Mouse (Mus musculus) neural tube, embryonic 12.5 days (tissue): ENCODE measurements at regions not wholly inside any gene's neighbourhood (a gene's known extent, or its start where the extent isn't known, plus 50 kb on each side); places are given as distances from the start of the nearest gene placed in this dataset.

Source experiments
- ATAC-seq: fragments of 200-750 bp; cut with Nextera tagmentation; 2 replicates; pipeline ENCODE4 v1.8.0; 2017; ENCODE audit warnings: low read depth, mild to moderate bottlenecking, moderate TSS enrichment, moderate library complexity; ENCODE audit not compliant: low FRiP score
- H3K27ac ChIP-seq: fragments of 300-500 bp; sonication (generic); 2 replicates; pipeline ENCODE4 v1.5.1; 2016
- H3K27me3 ChIP-seq: fragments of 300-500 bp; sonication (generic); replicated peaks from 2 replicates; pipeline ENCODE4 v1.6.1; 2016; ENCODE audit warnings: mild to moderate bottlenecking
- H3K36me3 ChIP-seq: fragments of 300-500 bp; sonication (generic); 2 replicates; pipeline ENCODE4 v1.6.1; 2016; ENCODE audit warnings: mild to moderate bottlenecking
- H3K4me1 ChIP-seq: fragments of 300-500 bp; sonication (generic); 2 replicates; pipeline ENCODE4 v1.6.1; 2016
- H3K4me2 ChIP-seq: fragments of 300-500 bp; sonication (generic); replicated peaks from 2 replicates; pipeline ENCODE4 v1.6.1; 2016; ENCODE audit warnings: mild to moderate bottlenecking
- H3K4me3 ChIP-seq: fragments of 300-500 bp; sonication (generic); 2 replicates; pipeline ENCODE4 v1.5.1; 2016
- H3K9ac ChIP-seq: fragments of 300-500 bp; sonication (generic); 2 replicates; pipeline ENCODE4 v1.6.1; 2016; ENCODE audit warnings: mild to moderate bottlenecking
- H3K9me3 ChIP-seq: fragments of 300-500 bp; sonication (generic); 2 replicates; pipeline ENCODE4 v1.6.1; 2016; ENCODE audit warnings: mild to moderate bottlenecking
- WGBS: fragments of 180-500 bp; shearing (Covaris S2); methylation state at CpG from one replicate; pipeline ENCODE4 v1.1.7; 2016; 5-methylcytosine and 5-hydroxymethylcytosine counted together

DNA sequence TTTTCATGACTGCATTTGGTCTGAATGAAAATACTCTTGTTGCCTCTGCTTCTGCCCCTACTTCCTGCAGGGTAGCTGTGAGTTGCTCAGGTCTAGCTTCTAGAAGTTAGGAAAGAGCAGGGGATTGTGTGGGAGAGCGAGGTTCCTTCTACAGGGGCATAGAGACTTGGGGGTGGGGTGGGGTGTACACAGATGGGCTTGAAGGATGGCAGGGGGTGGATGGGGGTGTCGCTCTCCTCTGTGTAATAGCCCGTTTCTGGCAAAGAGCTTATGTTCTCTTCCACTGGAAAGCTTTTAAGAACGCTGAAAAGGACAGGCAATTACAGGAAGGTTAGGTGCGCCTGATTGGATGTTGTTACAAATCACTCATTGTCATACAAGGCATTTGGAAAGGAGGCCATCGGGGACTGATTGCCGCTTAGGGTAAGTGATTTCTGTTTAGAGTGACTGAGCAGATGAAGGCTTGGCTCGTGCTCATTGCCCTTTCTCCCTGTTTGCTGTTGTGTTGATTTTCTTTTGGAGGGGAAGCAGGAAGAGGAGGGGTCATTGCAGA lies 629.3 kb upstream of the Fam160b2 start:
- Histone ChIP-seq H3K27me3 (no peaks in the 10 kb centered on the region), H3K4me2 (no peak overlapping the region), H3K4me3 (no peak overlapping the region), H3K9ac (no peak overlapping the region), H3K4me1 (no peaks in the 10 kb centered on the region), H3K27ac (no peak overlapping the region), H3K36me3 (no peaks in the 10 kb centered on the region), H3K9me3 (no peaks in the 10 kb centered on the region)
- ATAC-seq = no peak
- 75% methylated on average over 8 of the region's 8 CpGs for WGBS

DNA sequence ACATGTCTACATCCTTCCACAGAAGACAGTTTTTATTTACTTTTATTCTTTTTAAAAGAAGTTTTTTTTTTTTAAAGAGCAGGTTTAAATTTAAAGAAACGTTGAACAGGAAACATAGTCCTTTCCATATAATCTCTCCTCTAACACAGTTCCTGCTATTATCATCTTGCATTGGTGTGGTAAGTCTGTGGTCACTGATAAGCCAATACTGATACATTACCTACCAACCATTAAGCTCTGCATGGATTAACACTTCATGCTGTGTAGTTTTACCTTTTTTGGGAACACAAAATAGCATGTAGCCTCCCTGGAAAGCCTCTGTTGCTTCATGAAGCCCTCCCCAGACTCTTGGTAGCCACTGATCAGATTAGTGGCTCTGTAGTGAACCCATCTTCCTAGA lies 617.4 kb upstream of the Fam160b2 start:
- no peak for ATAC-seq

DNA sequence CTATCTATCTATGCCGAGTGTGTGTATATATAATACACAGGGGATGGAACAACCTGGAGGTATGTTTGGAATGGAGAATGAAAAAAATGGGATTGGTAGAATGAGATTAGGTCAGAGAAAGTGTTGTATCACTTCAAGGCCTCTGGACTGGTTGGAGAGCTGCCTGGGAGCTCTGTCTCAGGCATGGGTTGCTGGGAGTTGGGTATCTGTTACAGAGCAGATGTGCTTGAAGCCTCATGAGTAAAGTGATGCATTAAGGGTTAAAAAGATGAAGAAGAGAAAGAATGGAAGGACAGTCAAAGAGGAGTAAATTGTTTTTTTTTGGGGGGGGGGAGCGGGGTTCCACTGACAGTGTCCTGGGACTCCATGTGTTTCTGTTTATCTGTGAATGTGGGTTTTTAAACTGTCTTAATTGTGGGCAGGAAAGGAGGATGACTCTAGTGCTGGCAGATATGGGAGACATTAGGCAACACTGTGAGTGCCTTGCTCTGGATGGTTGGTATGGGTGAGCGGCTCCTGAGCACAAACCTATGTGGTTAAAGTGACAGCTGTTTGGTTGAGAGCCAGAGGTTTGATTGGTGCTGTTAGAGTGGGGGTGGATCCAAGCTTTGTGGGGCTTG lies 611.8 kb upstream of the Fam160b2 start:
- no peak for ATAC-seq
- Histone ChIP-seq H3K4me3 (no peak overlapping the region), H3K27ac (no peak overlapping the region), H3K27me3 (no peaks in the 10 kb centered on the region), H3K9me3 (no peaks in the 10 kb centered on the region), H3K4me2 (no peak overlapping the region), H3K4me1 (no peaks in the 10 kb centered on the region), H3K36me3 (no peaks in the 10 kb centered on the region), H3K9ac (no peak overlapping the region)
- 94% methylated on average over 3 of the region's 3 CpGs for whole genome bisulfite sequencing

More for the DNA sequence above, 617.4 kb upstream of the Fam160b2 start:
- Histone ChIP-seq H3K9ac (no peak overlapping the region), H3K4me1 (no peaks in the 10 kb centered on the region), H3K36me3 (no peaks in the 10 kb centered on the region), H3K27me3 (no peaks in the 10 kb centered on the region), H3K9me3 (no peaks in the 10 kb centered on the region), H3K27ac (no peak overlapping the region), H3K4me2 (no peak overlapping the region), H3K4me3 (no peak overlapping the region)
- WGBS = 85% methylated on average over 1 of the region's 1 CpGs

DNA sequence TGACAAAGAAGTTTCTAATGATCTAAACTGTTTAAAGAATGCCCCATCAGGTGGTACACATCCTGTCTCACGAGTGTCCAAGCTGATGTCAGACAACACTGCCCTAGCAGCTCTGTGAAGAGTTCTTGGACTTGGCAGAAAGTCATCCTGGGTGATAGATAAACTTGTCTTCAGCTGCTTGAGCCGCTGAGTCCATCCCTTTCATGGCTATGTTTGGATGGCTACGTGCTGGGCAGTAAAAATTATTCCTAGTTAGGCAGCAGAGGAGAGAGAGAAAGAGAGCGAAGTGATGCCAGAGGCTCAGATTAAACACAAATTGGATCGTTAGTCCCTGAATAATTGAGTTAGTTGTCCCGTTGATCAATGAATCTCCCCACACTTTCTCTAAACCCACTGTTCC lies 603.8 kb upstream of the Fam160b2 start:
- Histone ChIP-seq H3K9me3 (no peaks in the 10 kb centered on the region), H3K4me3 (no peak overlapping the region), H3K4me2 (no peak overlapping the region), H3K36me3 (no peaks in the 10 kb centered on the region), H3K4me1 (no peaks in the 10 kb centered on the region), H3K27me3 (no peaks in the 10 kb centered on the region), H3K27ac (no peak overlapping the region), H3K9ac (no peak overlapping the region)
- ATAC-seq = no peak
- WGBS = 77% methylated on average over 6 of the region's 6 CpGs

DNA sequence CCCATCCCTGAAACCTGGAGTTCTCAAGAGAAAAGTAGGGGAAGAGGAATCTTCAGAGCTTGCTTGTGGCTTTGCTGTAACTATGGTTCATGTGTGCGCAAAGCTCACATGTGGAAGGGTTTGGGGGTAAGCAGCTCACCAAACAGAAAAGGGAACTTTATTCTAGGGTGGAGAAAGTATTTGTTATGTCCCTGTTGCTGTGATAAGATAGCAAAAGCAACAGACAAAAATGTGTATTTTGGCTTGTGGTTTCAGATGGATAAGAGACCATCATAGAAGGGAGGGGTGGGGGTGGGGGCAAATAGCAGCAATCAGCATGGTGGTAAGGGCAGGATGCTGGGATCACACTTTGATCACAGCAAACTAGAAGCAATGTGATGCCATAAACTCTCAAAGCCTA lies 601.3 kb upstream of the Fam160b2 start:
- Histone ChIP-seq H3K4me3 (no peak overlapping the region), H3K4me1 (no peaks in the 10 kb centered on the region), H3K27ac (no peak overlapping the region), H3K9ac (no peak overlapping the region), H3K36me3 (no peaks in the 10 kb centered on the region), H3K27me3 (no peaks in the 10 kb centered on the region), H3K9me3 (no peaks in the 10 kb centered on the region), H3K4me2 (no peak overlapping the region)
- 95% methylated on average over 1 of the region's 1 CpGs for whole genome bisulfite sequencing
- ATAC-seq = no peak

DNA sequence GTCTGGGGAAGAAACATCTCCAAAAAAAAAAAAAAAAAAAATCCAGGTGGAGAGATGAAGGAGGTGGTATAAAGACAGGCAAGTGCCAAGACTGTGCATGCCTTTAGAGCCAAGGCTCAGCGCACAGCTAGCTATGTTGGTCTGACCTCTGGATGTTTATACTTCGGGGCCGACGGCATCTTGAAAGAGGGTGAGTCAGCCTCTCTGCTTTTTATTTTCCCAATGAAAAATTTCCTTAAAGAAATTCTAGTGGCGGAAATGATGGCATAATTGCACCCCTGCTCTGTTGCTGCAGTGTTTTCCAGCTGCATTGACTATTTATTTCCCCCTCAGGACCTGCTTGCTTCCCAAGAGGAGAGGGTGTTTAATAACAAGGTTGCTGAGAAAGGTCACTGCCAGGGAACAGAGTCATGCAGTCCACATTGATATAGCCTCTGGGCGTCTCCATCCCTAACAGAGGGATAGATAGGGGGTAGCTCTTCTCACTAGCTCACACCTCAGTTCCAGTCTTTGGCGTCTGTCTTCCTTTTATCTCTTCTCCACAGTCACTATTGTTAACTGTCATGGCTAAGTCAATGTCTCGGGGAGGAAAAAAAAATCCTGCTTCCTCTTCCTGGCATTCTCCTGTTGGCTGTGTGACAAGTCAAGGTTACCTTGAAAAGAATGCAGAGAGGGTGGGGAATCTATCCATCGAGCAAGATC lies 599.7 kb upstream of the Fam160b2 start:
- Histone ChIP-seq H3K27ac (no peak overlapping the region), H3K4me1 (no peaks in the 10 kb centered on the region), H3K9me3 (no peaks in the 10 kb centered on the region), H3K4me2 (no peak overlapping the region), H3K9ac (no peak overlapping the region), H3K4me3 (no peak overlapping the region), H3K27me3 (no peaks in the 10 kb centered on the region), H3K36me3 (no peaks in the 10 kb centered on the region)
- ATAC-seq = no peak
- WGBS = 73% methylated on average over 9 of the region's 9 CpGs

DNA sequence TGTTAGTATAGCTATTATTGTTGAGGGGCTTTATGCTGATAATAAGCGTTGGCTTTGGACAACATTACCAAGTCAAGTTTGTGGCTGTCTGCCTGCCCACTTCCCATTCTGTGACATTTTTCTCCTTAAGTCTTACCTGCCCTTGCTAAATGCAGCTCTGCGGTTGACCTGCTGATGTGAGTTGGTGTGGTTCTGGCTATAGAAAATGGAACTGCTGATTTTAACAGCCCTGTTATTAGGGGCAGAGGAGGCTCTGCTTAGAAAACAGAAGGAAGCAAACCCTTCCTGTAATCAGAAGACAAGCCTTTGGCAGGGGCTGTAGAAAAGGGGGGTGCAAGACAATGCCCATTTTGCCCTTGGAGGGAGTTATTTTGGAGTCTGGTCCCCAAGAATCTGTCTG lies 594.6 kb upstream of the Fam160b2 start:
- H3K9ac ChIP-seq = no peak overlapping the region
- H3K36me3 ChIP-seq = no peaks in the 10 kb centered on the region
- H3K27me3 ChIP-seq = no peaks in the 10 kb centered on the region
- no peak for ATAC-seq
- no peak overlapping the region for H3K27ac ChIP-seq
- no peaks in the 10 kb centered on the region for H3K4me1 ChIP-seq
- WGBS = 90% methylated on average over 2 of the region's 2 CpGs
- no peak overlapping the region for H3K4me2 ChIP-seq
- no peaks in the 10 kb centered on the region for H3K9me3 ChIP-seq
- H3K4me3 ChIP-seq = no peak overlapping the region

DNA sequence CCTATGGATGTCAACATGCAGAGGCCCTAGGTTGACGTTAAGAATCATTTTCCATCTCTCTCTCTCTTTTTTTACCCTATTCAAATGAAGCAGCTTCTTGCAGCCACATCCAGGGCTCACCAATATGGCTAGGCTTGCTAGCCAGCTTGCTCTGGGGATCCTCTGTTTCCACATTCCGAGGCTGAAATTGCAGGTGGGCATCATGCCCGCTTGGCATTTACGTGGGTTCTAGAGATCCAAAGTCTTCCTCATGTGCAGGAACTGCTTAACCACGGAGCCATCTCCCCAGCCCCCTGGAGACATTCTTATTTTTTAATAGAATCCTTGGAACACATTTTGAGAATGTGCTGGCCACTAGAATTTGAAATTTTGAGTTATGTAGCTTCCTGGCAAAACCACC lies 592.9 kb upstream of the Fam160b2 start:
- Histone ChIP-seq H3K27ac (no peak overlapping the region), H3K4me2 (no peak overlapping the region), H3K27me3 (no peaks in the 10 kb centered on the region), H3K36me3 (no peaks in the 10 kb centered on the region), H3K4me1 (no peaks in the 10 kb centered on the region), H3K9me3 (no peaks in the 10 kb centered on the region), H3K9ac (no peak overlapping the region), H3K4me3 (no peak overlapping the region)
- 88% methylated on average over 5 of the region's 5 CpGs for WGBS
- no peak for ATAC-seq

DNA sequence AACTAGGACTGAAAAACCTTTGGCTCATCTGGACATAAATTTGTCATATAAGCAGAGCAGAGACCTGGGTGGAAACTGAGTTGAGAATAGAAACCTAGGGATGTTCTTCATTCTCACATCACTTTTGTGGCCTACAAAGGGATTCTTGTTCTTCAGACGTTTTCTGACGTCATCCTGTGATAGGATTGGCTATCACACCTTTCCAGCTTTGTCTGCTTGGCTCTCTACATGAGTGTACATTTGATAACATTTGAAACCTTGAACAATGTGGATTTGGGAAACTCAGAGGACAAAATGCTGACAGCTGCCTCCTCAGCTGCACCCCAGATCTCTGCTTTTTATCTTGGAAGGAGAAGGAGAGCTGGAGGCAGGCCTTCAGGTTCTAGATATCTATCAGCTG lies 589.7 kb upstream of the Fam160b2 start:
- Histone ChIP-seq H3K27me3 (no peaks in the 10 kb centered on the region), H3K27ac (no peak overlapping the region), H3K4me2 (no peak overlapping the region), H3K9ac (no peak overlapping the region), H3K36me3 (no peaks in the 10 kb centered on the region), H3K4me1 (no peaks in the 10 kb centered on the region), H3K4me3 (no peak overlapping the region), H3K9me3 (no peaks in the 10 kb centered on the region)
- no peak for ATAC-seq
- 74% methylated on average over 2 of the region's 2 CpGs for WGBS

DNA sequence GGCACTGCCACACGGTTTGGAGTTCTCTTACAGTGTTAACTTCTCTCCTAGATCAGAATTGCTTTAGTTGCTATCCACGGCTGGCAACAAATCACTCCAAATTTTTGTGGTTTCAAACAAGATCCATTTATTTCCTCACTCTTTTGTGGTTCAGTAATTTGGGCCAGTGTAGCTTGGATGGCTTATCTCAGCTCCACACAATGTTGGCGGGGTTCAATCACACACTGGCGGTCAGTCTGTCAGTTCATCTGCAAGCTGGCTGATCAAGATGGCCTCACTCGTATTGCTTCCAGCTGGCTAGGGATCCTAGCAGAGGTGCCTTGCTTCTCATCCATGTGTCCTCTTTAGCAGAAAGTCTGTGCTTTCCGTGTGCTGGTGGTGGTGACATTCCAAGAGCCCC lies 577.7 kb upstream of the Fam160b2 start:
- Histone ChIP-seq H3K4me1 (no peaks in the 10 kb centered on the region), H3K27ac (no peak overlapping the region), H3K36me3 (no peaks in the 10 kb centered on the region), H3K9ac (no peak overlapping the region), H3K4me2 (no peak overlapping the region), H3K27me3 (no peaks in the 10 kb centered on the region), H3K9me3 (no peaks in the 10 kb centered on the region), H3K4me3 (no peak overlapping the region)
- WGBS = 83% methylated on average over 6 of the region's 6 CpGs
- no peak for ATAC-seq

DNA sequence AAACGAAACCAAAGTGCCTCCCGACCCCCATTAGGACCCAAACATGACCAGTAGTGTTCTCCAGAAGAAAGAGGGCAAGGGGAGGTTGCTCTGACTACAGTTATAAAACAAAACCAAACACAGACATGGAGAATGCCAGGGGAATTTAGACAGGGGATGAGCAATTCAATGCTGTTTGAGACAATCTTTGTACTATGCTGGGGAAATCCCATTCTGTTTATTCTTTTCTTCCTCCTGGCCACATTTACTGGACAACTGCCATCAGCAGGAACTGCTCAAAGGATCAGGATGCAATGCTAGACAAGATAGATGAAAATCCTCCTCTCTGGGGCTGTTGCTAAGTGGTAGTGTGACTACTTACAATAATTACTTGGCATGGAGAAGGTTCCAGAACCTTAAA lies 574.5 kb upstream of the Fam160b2 start:
- Histone ChIP-seq H3K27me3 (no peaks in the 10 kb centered on the region), H3K4me2 (no peak overlapping the region), H3K9ac (no peak overlapping the region), H3K4me3 (no peak overlapping the region), H3K36me3 (no peaks in the 10 kb centered on the region), H3K27ac (no peak overlapping the region), H3K9me3 (no peaks in the 10 kb centered on the region), H3K4me1 (no peaks in the 10 kb centered on the region)
- WGBS = 84% methylated on average over 2 of the region's 2 CpGs
- ATAC-seq = no peak

DNA sequence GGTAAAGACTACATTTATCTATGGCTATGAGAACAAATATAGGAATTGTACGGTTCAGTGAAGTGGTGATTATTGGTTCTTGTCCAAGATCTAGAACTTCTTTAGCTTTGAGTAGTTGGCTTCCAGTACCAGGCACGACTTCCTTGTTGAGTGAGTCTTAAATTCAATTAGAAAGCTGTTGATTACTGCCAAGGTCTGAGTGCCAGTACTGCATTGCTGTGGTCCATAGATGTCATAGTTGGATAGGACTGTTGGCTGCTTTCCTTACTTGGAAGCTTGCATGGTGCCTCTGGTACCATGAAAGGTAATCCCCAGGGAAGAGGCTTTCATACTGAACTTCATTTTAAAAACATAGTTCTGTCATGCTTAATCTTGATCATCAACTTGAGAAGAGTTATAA lies 559.9 kb upstream of the Fam160b2 start:
- Histone ChIP-seq H3K36me3 (no peaks in the 10 kb centered on the region), H3K4me3 (no peak overlapping the region), H3K27me3 (no peaks in the 10 kb centered on the region), H3K9me3 (no peaks in the 10 kb centered on the region), H3K27ac (no peak overlapping the region), H3K4me1 (no peaks in the 10 kb centered on the region), H3K9ac (no peak overlapping the region), H3K4me2 (no peak overlapping the region)
- ATAC-seq = no peak
- 81% methylated on average over 2 of the region's 2 CpGs for WGBS

DNA sequence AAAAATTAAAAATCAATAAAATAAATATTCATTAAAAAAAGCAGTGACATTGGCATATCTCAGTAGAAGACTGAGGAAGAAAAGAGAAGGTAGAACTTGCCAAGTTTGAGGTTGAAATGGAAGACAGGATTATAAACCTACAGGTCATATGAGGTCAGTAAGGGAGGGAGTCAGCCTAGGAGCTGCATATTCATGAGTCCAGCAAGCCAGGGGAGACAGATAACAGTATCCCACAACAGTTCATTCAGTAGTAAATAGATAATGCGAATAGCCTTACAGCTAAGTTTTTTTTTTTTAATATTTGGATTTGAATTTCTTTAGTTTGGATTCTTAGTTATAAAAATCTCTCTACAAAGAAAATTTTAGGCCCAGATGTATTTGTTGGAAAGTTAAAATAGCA lies 542.8 kb upstream of the Fam160b2 start:
- ATAC-seq = no peak
- no peaks in the 10 kb centered on the region for H3K4me1 ChIP-seq
- no peaks in the 10 kb centered on the region for H3K9me3 ChIP-seq
- 90% methylated on average over 1 of the region's 1 CpGs for WGBS
- no peak overlapping the region for H3K4me2 ChIP-seq
- no peaks in the 10 kb centered on the region for H3K36me3 ChIP-seq
- H3K9ac ChIP-seq = no peak overlapping the region
- H3K27ac ChIP-seq = no peak overlapping the region
- H3K4me3 ChIP-seq = no peak overlapping the region
- no peaks in the 10 kb centered on the region for H3K27me3 ChIP-seq
